Comparison of ENCODE assay signal across 18 mouse cellular contexts in genomic region chr15:99387976-99388375, GRCm38 (mm10). TPM values are rescaled to one million over a fixed set of nuclear protein-coding genes. Genes with fewer than 3 reads are reported as not detected.
DNase-seq lines count a peak whose midpoint lies in the region; ATAC-seq and TF ChIP-seq lines count a peak whose summit lies in the region.
"Had no signal": no experiment of that assay in that cellular context is flagged by ENCODE, and none has a peak within 500 bp of the region (broad histone marks: within the 10 kb centered on the region; RNA-seq: fewer than 3 reads in every experiment).

No protein-coding gene starts in this region.

- DNase-seq in gastrocnemius, adult 2 months: peak; percentile 39
- no peak for DNase-seq in gastrocnemius, adult 18-20 months (ENCODE audit: low spot score)
- peak; percentile 43 for DNase-seq in lung, postnatal 0 days (ENCODE audit: low spot score)
- no peak for DNase-seq in lung, adult 18-20 months
- no peak for DNase-seq in yolk sac, embryonic 10.5 days (ENCODE audit: low spot score)
- no peak for DNase-seq in urinary bladder, postnatal 10 days (ENCODE audit: low spot score)
- no peak for DNase-seq in frontal cortex, postnatal 36 days (ENCODE audit: low spot score in 2 of 2)
- DNase-seq: adrenal gland, adult 2 months; cerebellum, adult 18-20 months; cerebellum, postnatal 36 days; forebrain, postnatal 0 days; gastrocnemius, postnatal 10 days; kidney, postnatal 10 days had no signal

- 67% methylated on average over 4 of the region's 4 CpGs for WGBS in lung, postnatal 0 days

- H3K4me2 ChIP-seq in lung, postnatal 0 days (replicated peaks; ENCODE audit: low read depth, low read length): no peak overlapping the region
- H3K4me2 ChIP-seq: hindbrain, embryonic 14.5 days; intestine, embryonic 15.5 days; limb, embryonic 13.5 days; neural tube, embryonic 15.5 days had no signal

- no peak overlapping the region for H3K4me3 ChIP-seq in gastrocnemius, adult 2 months
- H3K4me3 ChIP-seq in lung, postnatal 0 days (ENCODE audit: low read depth, low read length): no peak overlapping the region
- H3K4me3 ChIP-seq: intestine, embryonic 15.5 days; limb, embryonic 13.5 days; neural tube, embryonic 15.5 days had no signal

- TF ChIP-seq CTCF in gastrocnemius, adult 2 months (IDR thresholded peaks at IDR 0.05): no peak
- TF ChIP-seq CTCF in lung, postnatal 0 days (IDR thresholded peaks at IDR 0.05): no peak

- intact Hi-C loops in gastrocnemius, adult 2 months (cut with DNase I): no loop called here

- no peaks in the 10 kb centered on the region for H3K9me3 ChIP-seq in lung, postnatal 0 days (ENCODE audit: low read length)
- H3K9me3 ChIP-seq: intestine, embryonic 15.5 days; limb, embryonic 13.5 days; neural tube, embryonic 15.5 days had no signal

- no peak for TF ChIP-seq EP300 in lung, postnatal 0 days (IDR thresholded peaks at IDR 0.05)

- H3K4me1 ChIP-seq in lung, postnatal 0 days (ENCODE audit: insufficient read depth, low read depth, low read length): no peaks in the 10 kb centered on the region

- H3K27me3 ChIP-seq in lung, postnatal 0 days (replicated peaks; ENCODE audit: insufficient read depth, low read length): no peaks in the 10 kb centered on the region
- H3K27me3 ChIP-seq: intestine, embryonic 15.5 days; limb, embryonic 13.5 days; neural tube, embryonic 15.5 days had no signal

- H3K27ac ChIP-seq in gastrocnemius, adult 2 months: no peak overlapping the region; the same call in 1 of the 2 replicates
- H3K27ac ChIP-seq in lung, postnatal 0 days (ENCODE audit: low read length): no peak overlapping the region
- H3K27ac ChIP-seq: hindbrain, embryonic 14.5 days; intestine, embryonic 15.5 days; limb, embryonic 13.5 days; neural tube, embryonic 15.5 days had no signal

- no peak for ATAC-seq in lung, postnatal 0 days
- peak; percentile 71 for ATAC-seq in megakaryocyte, adult 5-6 weeks (ENCODE audit: poor library complexity, severe bottlenecking)
- ATAC-seq: forebrain, postnatal 0 days; intestine, embryonic 15.5 days had no signal

- no peaks in the 10 kb centered on the region for H3K36me3 ChIP-seq in lung, postnatal 0 days (ENCODE audit: insufficient read depth, low read length)
- H3K36me3 ChIP-seq: intestine, embryonic 15.5 days; limb, embryonic 13.5 days; neural tube, embryonic 15.5 days had no signal

- no peak overlapping the region for H3K9ac ChIP-seq in lung, postnatal 0 days (replicated peaks; ENCODE audit: low read depth)
- H3K9ac ChIP-seq: forebrain, postnatal 0 days; hindbrain, embryonic 14.5 days; intestine, embryonic 15.5 days; limb, embryonic 13.5 days; neural tube, embryonic 15.5 days had no signal

RNA-seq across cellular contexts. Expression of gene Tmbim6, which starts 4.7 kb away (rescaled TPM):
- total RNA-seq in gastrocnemius, adult 2 months (2021): 100 to 1,000 TPM; 181 to 184 TPM
- 100 to 1,000 TPM; 197 to 208 TPM for total RNA-seq in gastrocnemius, adult 18-20 months (2021)
- polyA plus RNA-seq in lung, postnatal 0 days (2015; fragmentation: Nextera tagmentation; extraction: Ambion mirVana): 669 and 693 TPM in 2 replicates
- total RNA-seq in megakaryocyte, adult 5-6 weeks (2015): 410 and 456 TPM in 2 replicates
- total RNA-seq in megakaryocyte, adult 5-6 weeks (2017): 187 and 196 TPM in 2 replicates

RNA-seq across cellular contexts. Expression of gene Fmnl3, which starts 17.7 kb away (rescaled TPM):
- total RNA-seq in gastrocnemius, adult 2 months (2021): 1 to 10 TPM; 5.5 to 7.2 TPM
- total RNA-seq in gastrocnemius, adult 18-20 months (2021): 1 to 10 TPM; 4.2 to 7.7 TPM
- polyA plus RNA-seq in lung, postnatal 0 days (2015; fragmentation: Nextera tagmentation; extraction: Ambion mirVana): 25.8 and 30.7 TPM in 2 replicates
- 7.9 and 10.1 TPM in 2 replicates for total RNA-seq in megakaryocyte, adult 5-6 weeks (2015)
- total RNA-seq in megakaryocyte, adult 5-6 weeks (2017): 11.4 and 16.3 TPM in 2 replicates

Comparison
In these comparisons a context has a peak if more than half of its experiments do, and no peak if none do; other contexts are left out.
1. DNase-seq: peak in gastrocnemius, adult 2 months (single experiment) and lung, postnatal 0 days (single experiment); none in gastrocnemius, adult 18-20 months (single experiment), lung, adult 18-20 months (0 of 2), yolk sac, embryonic 10.5 days (single experiment), urinary bladder, postnatal 10 days (single experiment) and frontal cortex, postnatal 36 days (0 of 2).